ENCODE assay signal across 23 mouse cellular contexts in genomic region chr15:69526441-69527094, GRCm38 (mm10).
DNase-seq lines count a peak whose midpoint lies in the region; ATAC-seq and TF ChIP-seq lines count a peak whose summit lies in the region.
"Had no signal": no experiment of that assay in that cellular context is flagged by ENCODE, and none has a peak within 500 bp of the region (broad histone marks: within the 10 kb centered on the region; RNA-seq: fewer than 3 reads in every experiment).

No protein-coding gene starts in this region.

- H3K9ac ChIP-seq in hindbrain, postnatal 0 days (replicated peaks; ENCODE audit: low read length), result no peak overlapping the region
- H3K9ac ChIP-seq in hindbrain, embryonic 13.5 days, result no peak overlapping the region
- no peak overlapping the region for H3K9ac ChIP-seq in forebrain, embryonic 15.5 days (replicated peaks)
- H3K9ac ChIP-seq: limb, embryonic 12.5 days; liver, postnatal 0 days had no signal

- ATAC-seq in hindbrain, postnatal 0 days, result no peak
- no peak for ATAC-seq in hindbrain, embryonic 13.5 days (ENCODE audit: low FRiP score)
- ATAC-seq in forebrain, embryonic 15.5 days (replicated peaks), result peak; percentile 71; the same call in 1 of the 2 replicates
- ATAC-seq in granulocyte monocyte progenitor cell, adult 5-6 weeks (replicated peaks; ENCODE audit: poor library complexity, severe bottlenecking), result no peak
- ATAC-seq: hindbrain, embryonic 16.5 days; intestine, postnatal 0 days; liver, postnatal 0 days; lung, postnatal 0 days had no signal

- 39% methylated on average over 6 of the region's 6 CpGs for WGBS in hindbrain, postnatal 0 days
- 61% methylated on average over 6 of the region's 6 CpGs for WGBS in hindbrain, embryonic 13.5 days
- WGBS in embryonic facial prominence, embryonic 10.5 days, result 47% methylated on average over 6 of the region's 6 CpGs
- 21% methylated on average over 6 of the region's 6 CpGs for WGBS in forebrain, embryonic 15.5 days

- no peak overlapping the region for H3K4me3 ChIP-seq in hindbrain, postnatal 0 days (ENCODE audit: low read length)
- no peak overlapping the region for H3K4me3 ChIP-seq in hindbrain, embryonic 13.5 days
- no peak overlapping the region for H3K4me3 ChIP-seq in embryonic facial prominence, embryonic 10.5 days
- no peak overlapping the region for H3K4me3 ChIP-seq in forebrain, embryonic 15.5 days
- H3K4me3 ChIP-seq: limb, embryonic 12.5 days; midbrain, embryonic 10.5 days had no signal

- no peaks in the 10 kb centered on the region for H3K4me1 ChIP-seq in hindbrain, postnatal 0 days (ENCODE audit: insufficient read depth, low read length)
- no peaks in the 10 kb centered on the region for H3K4me1 ChIP-seq in hindbrain, embryonic 13.5 days (replicated peaks)
- no peaks in the 10 kb centered on the region for H3K4me1 ChIP-seq in embryonic facial prominence, embryonic 10.5 days
- H3K4me1 ChIP-seq in forebrain, embryonic 15.5 days, result peaks cover 7% of the 10 kb centered on the region; the same call in 1 of the 2 replicates
- H3K4me1 ChIP-seq: limb, embryonic 12.5 days; midbrain, embryonic 10.5 days had no signal

- H3K36me3 ChIP-seq in hindbrain, postnatal 0 days (ENCODE audit: insufficient read depth, low read length), result no peaks in the 10 kb centered on the region
- no peaks in the 10 kb centered on the region for H3K36me3 ChIP-seq in hindbrain, embryonic 13.5 days
- no peaks in the 10 kb centered on the region for H3K36me3 ChIP-seq in embryonic facial prominence, embryonic 10.5 days (replicated peaks)
- no peaks in the 10 kb centered on the region for H3K36me3 ChIP-seq in forebrain, embryonic 15.5 days
- H3K36me3 ChIP-seq: limb, embryonic 12.5 days; midbrain, embryonic 10.5 days had no signal

- TF ChIP-seq CTCF in hindbrain, postnatal 0 days (IDR thresholded peaks at IDR 0.05; ENCODE audit: low read depth), result no peak

- H3K9me3 ChIP-seq in hindbrain, postnatal 0 days (ENCODE audit: low read length), result no peaks in the 10 kb centered on the region
- H3K9me3 ChIP-seq in hindbrain, embryonic 13.5 days, result no peaks in the 10 kb centered on the region
- no peaks in the 10 kb centered on the region for H3K9me3 ChIP-seq in embryonic facial prominence, embryonic 10.5 days
- H3K9me3 ChIP-seq in forebrain, embryonic 15.5 days, result no peaks in the 10 kb centered on the region
- H3K9me3 ChIP-seq: limb, embryonic 12.5 days; midbrain, embryonic 10.5 days had no signal

- DNase-seq in hindbrain, postnatal 0 days (ENCODE audit: low spot score), result peak; percentile 55
- peak; percentile 20 for DNase-seq in embryonic facial prominence, embryonic 10.5 days (ENCODE audit: low spot score)
- DNase-seq in heart, adult 18-20 months, result no peak
- no peak for DNase-seq in kidney, postnatal 25 days
- DNase-seq: adrenal gland, postnatal 10 days; cerebellum, adult 9-10 months; gastrocnemius, postnatal 36 days; kidney, postnatal 36 days; layer of hippocampus, postnatal 36 days; liver, postnatal 0 days; right cerebral cortex, postnatal 25 days; thymus, postnatal 25 days had no signal

- H3K4me2 ChIP-seq in hindbrain, postnatal 0 days (ENCODE audit: low read depth, low read length), result no peak overlapping the region
- H3K4me2 ChIP-seq in hindbrain, embryonic 13.5 days, result no peak overlapping the region
- H3K4me2 ChIP-seq in forebrain, embryonic 15.5 days (replicated peaks), result no peak overlapping the region
- H3K4me2 ChIP-seq: heart, embryonic 11.5 days; limb, embryonic 12.5 days; liver, embryonic 11.5 days had no signal

- no peak overlapping the region for H3K27ac ChIP-seq in hindbrain, postnatal 0 days
- no peak overlapping the region for H3K27ac ChIP-seq in hindbrain, embryonic 13.5 days
- H3K27ac ChIP-seq in embryonic facial prominence, embryonic 10.5 days (replicated peaks), result no peak overlapping the region
- H3K27ac ChIP-seq in forebrain, embryonic 15.5 days (replicated peaks), result no peak overlapping the region
- H3K27ac ChIP-seq: limb, embryonic 12.5 days; macrophage; midbrain, embryonic 10.5 days had no signal

- no peaks in the 10 kb centered on the region for H3K27me3 ChIP-seq in hindbrain, postnatal 0 days (ENCODE audit: insufficient read depth, low read length)
- H3K27me3 ChIP-seq in hindbrain, embryonic 13.5 days, result no peaks in the 10 kb centered on the region
- no peaks in the 10 kb centered on the region for H3K27me3 ChIP-seq in embryonic facial prominence, embryonic 10.5 days (replicated peaks; ENCODE audit: low read depth, poor library complexity, severe bottlenecking)
- H3K27me3 ChIP-seq in forebrain, embryonic 15.5 days, result no peaks in the 10 kb centered on the region
- H3K27me3 ChIP-seq: limb, embryonic 12.5 days had no signal

Comparison
In these comparisons a context has a peak if more than half of its experiments do, and no peak if none do; other contexts are left out.
1. DNase-seq: peak in hindbrain, postnatal 0 days (single experiment) and embryonic facial prominence, embryonic 10.5 days (single experiment); none in heart, adult 18-20 months (0 of 2) and kidney, postnatal 25 days (0 of 2).